Mouse (Mus musculus) c-Kit-negative CD71-positive TER-119-positive erythroid progenitor cells, embryonic 14.5 days (primary cell): ENCODE data around the gene Wdr17.

ENCODE experiments used
- DNase-seq: peaks from one replicate; pipeline ENCODE4 v3.0.0-alpha.2; 2013; ENCODE audit warnings: low read depth, low spot score

Wdr17 gene

DNA sequence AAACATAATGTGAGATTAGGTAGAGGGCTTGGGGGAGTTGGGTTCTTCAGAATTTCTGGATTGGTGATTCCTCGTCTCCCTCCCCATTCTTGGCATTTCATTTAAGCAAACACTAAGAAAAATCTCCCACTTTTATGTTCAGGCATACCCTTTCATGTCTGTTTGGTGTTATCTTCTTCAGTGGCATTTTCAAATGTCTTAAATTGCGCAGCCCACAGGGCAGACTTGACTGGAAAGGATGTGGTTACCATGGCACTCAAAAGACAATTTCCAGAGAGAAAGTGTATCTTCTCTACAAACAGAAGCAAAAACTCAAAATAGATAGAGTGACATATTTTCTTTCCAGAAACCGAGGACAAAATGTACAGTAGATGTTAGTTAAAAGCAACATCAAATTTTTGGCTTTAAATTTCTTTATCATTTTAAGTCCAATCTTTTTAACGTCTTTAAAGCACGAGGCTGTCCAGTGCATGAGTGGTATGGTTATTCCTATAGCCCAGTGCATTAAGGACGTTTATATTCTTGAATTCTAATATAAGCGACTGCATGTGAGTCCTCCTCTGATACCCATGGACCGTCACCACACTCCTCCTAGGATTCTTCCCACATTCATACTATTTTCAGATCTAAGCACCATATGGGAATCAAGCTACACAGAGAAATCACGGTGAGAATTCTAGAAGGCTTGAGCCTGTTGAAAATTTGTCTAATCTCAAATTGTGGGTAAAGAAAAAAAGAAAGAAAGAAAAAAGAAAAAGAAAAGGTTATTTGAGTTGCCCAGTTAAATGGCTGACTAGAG, at the start of gene Wdr17:
TSS of gene Wdr17 (minus strand) at position 198 of the 799 bp plus-strand sequence.
- DNase-seq: no peak

DNA sequence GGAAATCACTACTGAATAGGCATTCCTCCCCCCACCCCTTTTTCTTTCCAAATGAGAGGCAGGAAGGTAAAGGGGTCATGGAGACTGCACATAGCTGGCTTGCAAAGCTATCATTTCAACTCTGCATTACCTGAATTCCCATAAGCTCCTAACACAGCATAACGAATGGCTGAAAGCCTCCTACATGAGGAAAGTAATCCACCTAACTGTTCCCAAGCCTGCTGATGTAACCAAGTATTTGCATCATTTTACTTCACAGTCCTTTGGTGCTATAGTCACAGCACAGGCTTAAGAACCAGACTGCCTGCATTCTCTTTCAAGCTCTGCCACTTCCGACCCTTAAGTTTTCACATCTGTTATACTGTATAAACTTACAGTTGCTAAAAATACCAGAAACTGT, 45.3 kb upstream of the Wdr17 start:
- DNase-seq: no peak

DNA sequence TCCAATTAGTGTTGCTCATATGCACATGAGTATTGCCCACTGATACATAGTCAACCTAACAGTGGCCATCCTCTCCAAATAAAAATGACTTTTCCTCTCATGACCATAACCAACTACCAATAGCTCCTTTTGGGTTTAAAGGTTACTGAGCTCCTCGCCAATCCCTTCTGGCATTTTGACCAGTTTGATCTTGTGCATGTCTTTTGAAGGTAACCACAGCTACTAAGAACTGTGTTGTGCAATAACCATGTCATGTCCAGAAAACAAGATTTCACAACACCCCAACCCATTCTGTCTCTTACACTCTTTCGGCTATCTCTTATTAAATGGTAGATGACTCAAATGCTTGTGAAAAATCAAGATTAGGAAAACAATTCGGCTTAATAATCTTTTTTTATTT, 38.0 kb upstream of the Wdr17 start:
- no peak for DNase-seq

DNA sequence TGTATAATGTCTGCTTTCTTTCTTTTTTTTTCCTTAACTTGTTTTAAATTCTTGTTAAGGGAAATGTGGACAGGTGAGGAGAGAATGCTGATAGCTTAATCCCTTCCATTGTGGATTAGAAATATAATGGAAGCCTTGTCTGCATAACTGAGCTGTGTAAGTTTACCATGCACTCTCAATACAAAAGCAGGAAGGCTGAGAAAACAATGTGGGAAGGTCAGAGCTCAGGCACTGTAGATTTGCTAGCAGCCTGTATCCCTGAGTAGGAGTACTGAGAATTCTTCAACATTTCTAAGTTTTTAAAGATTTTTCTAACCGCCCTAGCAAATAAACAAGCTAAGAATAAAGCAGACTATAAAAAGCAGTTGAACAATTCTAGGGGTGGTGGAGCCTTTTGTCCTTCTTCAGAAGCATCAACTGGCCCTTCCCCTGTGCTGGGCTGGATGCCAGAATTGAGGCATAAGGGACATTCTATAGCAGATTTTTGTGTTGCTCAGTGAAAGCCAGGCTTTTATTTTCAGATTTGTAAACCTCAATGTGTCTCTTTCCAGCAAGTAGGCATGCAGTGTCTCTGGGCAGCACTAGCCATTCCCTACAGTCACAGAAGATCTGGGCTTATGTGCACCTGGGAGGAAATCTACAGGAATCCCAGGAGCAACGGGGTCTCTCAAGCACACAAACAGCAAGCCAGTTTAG, 35.3 kb upstream of the Wdr17 start:
- DNase-seq: no peak

DNA sequence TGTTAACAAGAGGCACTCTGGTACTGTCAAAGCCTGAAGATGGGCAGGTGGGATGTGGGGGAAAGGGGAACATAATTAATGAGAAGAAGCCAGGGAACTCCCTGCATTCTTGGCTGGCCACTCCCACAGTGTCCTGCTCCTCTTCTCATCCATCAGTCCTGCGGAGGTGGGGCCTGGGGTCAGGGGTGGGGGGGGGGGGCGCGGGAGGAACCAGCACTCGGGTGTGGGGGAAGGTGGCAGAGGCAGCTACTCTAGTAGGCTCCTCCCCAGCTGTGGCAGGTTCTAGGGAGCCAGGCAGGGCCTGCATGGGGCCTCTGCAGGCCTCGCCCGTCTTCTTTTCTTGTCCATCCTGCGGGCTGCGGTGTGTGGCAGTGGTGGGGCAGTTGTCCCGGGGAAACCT, 30.7 kb upstream of the Wdr17 start:
- no peak for DNase-seq

DNA sequence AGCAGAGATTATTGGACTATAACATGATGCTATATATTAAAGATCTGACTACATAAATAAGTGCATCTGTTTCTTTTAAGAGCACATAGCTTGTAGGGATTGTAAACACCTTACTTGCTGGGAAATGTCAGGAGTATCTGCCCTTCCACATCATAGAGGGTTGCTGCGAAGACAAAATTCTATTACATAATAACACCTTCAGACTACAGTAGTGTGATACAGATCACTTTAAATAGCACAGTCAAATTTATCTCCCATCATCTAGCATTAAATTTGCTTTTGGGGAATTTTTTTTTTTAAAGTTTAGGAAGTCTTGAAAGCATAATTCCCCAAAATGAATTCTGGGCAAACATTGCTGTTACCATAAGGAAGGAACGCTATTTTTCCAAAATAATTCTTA, 25.9 kb upstream of the Wdr17 start:
- DNase-seq: no peak

DNA sequence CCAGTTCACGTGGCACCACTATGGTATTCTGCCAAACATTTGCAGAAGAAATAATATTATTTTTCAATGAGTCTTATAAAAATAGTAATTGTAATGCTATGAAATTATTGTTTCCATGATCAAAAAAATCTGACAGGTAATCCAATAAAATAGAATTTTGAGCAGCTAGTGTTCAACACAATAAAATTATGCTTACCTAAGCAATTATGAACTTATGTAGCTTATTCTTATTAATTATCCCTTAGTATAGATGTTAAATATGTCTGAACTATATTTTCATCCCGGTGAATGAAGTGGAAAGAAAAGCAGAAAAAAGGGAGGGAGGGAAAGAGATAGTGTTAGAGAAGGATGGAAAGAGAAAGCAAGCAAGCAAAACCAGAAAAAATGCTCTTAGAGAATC, 12.5 kb upstream of the Wdr17 start:
- DNase-seq: no peak

DNA sequence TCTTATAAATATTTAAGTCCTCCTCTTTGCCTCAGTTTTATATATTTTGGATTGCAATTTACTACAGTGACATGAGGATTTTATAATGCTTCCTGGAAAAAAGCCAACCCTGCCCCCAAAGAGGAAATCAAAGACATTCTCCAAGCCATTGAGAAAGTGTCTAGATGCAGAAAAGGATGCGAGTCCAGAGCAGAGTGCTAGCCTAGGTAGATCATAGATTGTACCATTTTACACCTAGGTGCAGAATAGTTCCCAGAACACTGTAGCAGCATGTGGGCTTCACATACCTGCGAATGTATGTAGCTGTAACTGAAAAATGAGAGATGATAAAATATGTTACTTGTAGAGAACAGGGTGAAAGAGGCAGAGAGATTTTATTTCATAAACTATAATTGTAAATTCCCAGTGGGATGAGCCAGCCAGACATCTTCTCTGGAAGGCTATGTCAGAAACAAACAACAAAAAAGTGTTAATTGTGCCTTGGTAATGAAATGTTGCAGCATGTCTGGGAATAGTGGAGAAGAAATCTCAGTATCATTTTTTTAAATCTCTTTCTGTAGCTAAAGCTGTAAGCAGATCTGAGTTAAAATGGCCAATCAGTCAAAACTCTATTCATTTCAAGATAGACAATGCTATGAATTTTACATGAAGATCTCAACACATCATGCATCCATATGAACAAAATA, 7.8 kb upstream of the Wdr17 start:
- no peak for DNase-seq

DNA sequence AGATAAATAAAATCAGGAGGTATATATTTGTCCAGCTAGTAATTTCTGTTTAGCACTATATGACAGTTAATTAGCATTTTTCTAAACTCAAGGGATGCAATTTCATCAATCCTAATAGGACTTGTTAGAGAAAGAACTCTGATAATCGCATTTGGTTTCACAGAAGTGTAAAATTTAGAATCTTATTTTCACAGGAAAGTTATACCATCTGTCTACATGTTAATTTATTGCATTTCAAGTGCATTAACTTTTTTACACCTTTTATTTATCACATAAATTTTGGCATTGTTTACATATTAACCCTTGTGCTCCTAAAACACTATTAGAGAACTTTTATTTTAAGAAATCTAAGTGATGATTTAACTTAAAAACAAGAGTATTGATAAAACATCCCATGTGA, 7.2 kb upstream of the Wdr17 start:
- DNase-seq: no peak

DNA sequence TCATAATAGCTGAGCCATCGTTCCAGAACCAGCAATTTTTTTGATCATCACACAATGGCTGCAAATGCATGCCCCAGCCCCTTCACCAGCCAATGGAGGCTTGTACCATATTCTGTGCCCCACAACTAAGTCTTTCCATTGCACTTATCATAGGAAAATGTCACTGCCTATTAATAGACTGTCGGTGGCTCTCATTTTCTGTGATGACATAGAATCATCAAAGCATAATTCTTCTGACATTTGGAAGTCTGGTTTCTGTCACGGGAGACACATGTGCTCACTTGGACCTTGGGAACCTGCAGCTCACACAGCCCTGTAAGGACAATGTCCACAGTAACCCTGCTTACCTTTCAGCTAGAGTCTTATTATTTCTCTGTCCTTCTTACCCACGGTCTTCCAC, 424 bp downstream of the Wdr17 start:
- no peak for DNase-seq

DNA sequence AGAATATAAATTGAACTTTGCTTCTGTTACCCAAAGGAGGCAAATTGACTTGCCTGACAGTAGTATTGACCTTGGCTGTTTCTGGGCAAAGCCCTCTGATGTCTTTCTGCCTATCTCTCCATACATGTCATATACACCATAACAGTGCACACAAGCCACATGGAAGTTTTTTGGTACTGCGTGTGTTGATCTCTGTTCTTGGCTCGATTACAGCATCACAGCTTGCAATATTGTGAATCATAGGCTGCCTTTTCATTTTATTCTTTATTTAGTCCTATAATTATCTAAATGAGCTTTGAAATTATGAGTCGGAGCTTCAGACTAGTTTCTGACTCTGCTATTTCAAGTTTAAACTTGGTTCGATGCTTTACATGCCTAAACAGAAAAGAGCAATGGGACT, 10.5 kb downstream of the Wdr17 start:
- DNase-seq: no peak

DNA sequence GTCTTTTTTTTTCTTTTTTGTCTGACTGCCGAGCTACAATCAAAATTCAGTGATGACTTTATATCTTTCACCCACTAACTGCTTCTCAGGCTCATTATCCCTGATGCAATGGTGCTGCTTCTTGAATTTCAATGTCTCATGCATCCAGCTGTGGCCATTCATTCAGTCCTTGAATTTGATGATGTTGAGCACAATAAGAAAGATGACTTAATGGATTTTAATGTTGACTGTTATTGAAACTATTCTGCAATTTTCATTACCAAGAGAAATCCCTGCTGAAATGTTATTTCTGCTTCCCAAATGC, 22.3 kb downstream of the Wdr17 start:
- DNase-seq: no peak

DNA sequence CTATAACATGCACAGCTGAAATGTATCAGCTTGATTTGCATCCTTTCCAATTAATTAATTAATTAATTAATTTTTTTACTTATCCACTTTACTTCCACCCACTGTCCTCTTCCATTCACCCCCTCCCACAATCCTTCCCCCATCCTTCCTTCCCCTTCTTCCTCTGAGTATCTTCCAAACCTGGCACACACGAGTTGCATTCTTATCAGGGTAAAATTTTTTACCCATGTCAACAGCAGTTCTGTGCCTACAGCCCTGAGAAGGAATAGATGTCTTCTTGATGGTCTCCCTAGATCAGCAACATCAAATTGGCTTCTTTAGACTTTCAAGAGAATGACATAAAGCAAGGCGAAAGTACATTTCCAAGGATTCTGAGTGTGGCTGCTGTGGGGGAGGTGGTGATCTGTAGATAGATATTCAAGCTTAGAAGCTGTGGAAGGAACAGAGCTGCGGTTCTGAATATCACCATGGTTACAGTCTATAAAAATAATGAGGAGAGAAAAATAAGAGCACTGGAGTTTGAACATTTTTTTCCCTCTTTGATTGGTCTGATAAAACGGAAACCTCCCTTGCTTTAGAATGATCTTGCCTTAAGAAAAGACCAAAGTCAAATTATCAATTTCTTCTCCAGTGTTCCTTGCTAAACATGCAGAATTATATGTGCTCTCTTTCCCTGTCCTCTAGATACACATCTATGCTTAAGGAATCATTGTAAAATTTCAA, 22.8 kb downstream of the Wdr17 start:
- DNase-seq: no peak

DNA sequence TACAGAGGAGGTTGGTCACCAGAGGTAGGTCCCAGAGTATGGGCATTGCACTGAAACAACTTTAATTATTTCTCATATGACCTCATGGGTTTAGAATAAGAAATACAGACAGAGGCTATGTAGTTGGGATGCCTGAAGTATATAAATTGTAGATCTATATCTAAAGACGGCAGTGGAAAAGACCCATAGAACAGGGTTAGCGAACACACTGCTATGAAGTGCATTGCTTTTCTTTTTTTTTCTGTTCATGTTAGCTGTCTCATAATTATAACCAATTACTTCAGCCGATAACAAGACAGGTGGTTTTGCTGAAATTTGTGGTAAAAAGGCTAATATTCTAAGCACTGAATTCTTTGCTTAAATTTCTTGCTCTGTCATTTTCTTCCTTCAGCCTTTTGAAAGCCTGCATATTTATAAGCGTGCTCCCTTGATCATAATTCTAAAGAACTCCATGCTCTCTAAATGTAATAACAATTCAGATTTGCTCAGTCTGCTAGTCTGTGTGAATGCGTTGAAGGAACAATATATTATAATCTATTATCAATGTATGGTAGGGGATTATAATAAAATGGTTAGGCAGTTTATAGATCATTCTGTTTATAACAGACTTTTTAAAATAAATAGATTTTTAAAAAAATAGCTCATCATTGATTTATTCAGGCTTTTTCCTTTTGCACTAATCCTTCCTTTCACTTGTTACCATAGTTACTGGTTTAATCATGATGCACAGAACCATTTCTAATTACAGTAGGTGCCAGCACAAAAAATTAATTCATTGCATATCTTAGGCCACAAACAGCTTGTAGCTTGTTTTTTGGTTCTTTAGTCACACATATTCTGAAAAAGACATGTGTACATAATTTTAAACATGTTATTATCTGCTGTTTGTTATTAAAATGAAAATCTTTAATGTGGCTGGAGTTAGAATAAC, 50.7 kb downstream of the Wdr17 start:
- no peak for DNase-seq

DNA sequence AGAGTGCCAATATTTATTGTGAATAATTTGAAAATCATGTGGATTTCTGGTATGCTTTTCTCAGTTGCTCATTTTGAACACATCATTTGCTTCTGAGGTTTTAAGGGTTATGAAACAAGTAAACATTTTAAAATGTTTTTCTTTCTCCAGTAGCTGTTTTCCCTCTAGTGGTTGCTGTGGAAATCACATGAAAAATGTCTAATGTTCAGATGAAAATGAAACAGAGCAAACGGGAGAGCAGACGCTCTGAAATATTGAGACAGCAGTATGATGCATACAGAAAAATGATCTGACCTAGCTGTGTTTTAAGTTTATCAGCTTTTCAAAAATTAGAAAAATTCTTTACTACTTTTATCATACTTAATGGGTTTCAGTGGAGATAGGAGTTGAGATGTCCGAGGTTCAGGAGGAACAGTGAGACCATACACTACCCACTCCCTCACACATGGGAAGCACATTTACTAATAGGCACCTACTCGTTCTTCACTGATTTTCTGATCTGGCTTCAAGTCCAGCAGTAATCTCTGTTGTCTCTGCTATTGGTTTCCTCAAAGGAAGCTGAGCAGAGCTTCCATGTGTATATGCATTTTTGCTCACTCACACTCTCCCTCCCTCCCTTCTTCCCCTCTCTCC, 57.1 kb downstream of the Wdr17 start:
- no peak for DNase-seq

DNA sequence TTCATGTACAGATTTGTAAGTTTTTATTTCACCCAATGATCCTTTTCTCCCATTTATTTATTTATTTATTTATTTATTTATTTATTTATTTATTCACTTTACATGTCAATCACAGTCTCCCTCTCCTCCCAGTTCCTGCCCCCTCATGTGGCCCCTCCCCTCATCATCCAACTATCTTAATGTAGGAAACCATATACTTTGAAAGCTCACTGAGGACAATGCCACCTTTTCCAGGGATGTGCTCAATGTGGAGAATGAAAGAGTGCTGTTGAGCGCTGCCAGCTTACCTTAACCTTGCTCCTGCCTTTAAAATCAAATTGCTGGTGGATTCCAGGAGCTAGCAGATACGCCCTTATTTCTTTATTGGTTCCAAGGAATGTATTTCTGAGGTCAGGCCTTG, 59.0 kb downstream of the Wdr17 start:
- DNase-seq: no peak

DNA sequence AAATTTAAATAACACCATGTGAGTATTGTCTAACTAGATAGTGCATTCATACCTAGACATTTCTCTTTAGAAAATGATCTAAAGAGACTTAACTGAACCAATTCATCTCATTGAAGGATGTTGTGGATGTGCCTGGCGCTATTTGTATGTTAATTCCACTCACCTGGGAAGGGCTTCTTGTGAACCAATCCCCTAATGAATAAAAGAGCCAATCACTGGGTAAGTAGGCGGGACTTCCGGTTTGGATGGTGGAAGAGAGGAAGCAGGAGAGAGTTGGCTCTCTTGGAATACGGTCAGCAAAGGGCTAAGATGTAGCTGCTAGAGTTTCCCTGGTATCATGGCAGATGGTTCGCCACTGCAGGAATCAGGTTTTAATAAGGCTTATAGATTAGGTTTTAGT, 64.0 kb downstream of the Wdr17 start:
- no peak for DNase-seq

DNA sequence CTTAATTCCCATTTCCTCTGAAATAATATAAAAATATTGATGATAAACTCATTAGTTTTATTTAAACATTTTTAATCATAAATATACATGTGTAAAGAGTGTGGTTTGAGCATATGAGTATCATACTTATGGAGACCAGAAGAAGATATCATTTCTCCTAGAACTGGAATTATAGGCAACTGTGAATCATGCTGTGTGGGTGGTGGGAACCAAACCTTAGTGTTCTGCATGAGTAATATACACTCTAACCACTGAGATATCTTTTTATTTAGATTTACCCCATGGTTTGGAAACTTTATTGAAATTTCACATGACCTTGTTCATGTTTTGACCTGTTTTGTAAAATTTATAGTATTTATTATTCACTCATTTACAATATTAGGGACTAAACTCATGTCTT, 68.3 kb downstream of the Wdr17 start:
- DNase-seq: no peak

DNA sequence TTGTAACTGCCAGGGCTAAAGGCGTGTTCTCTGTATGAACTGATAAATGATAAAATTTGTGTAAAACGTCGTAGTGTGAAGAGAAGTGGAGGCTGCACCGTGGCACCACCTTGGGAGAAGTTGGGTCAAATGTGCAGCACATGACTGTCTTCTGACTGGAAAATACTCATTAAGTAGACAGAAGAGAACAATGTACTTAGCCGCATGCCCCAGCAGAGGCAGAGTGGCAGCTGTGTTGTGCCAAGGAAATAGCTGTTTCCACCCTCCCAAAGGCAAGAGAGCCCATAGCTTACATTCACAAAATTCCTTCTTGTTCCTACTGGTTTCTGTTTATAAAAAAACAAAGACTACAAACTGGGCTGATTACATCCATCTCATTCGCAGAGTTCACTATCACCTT, 78.8 kb downstream of the Wdr17 start:
- DNase-seq: no peak

DNA sequence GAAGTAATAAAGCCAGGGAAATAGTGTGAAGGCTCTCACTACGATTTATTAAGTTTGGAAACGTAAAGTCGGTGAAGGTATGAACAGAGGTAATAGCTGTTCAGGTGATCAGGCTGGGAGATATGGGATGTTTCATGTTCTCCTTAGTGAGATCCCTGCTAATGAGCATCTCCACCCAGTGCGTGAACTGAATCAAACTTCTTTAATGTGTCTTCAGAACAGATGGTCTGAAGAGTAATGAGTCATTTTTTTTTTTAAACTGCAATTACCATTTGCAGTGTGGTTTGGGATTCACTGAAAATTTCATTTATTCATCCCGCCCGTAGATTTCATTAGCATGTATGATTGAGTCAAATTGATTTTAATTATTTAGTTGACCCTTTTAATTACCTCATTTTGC, 80.8 kb downstream of the Wdr17 start:
- DNase-seq: no peak

DNA sequence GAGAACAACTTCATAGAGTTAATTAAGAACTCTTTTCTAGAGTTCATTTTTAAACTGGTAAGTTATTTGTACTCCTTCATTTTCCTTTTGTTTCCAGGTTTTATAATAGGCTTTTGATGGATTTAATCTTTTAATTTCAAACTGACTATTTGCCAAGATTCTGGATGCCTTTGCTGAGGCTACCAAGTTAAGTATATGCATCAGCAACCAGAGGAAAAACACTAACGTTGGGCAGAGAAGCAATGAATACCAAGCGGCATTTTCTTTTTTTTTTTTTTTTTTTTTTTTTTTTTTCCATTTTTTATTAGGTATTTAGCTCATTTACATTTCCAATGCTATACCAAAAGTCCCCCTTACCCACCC, 94.3 kb downstream of the Wdr17 start:
- DNase-seq: no peak
